Mouse (Mus musculus) cortical plate, adult 2 months (tissue): ENCODE data around the gene Dzank1. TPM values are rescaled to one million over a fixed set of nuclear protein-coding genes. Genes with fewer than 3 reads are reported as not detected.

Source experiments
- H3K27ac ChIP-seq: fragments of 200-500 bp; 2 replicates; pipeline ENCODE4 v1.5.1; 2012; ENCODE audit warnings: low read length, control low read depth, inconsistent platforms; ENCODE audit not compliant: insufficient read depth
- H3K4me1 ChIP-seq: fragments of 200-500 bp; 2 replicates; pipeline ENCODE4 v1.6.1; 2011; ENCODE audit warnings: low read length; ENCODE audit not compliant: control insufficient read depth, insufficient read depth
- H3K4me3 ChIP-seq: fragments of 200-500 bp; 2 replicates; pipeline ENCODE4 v1.5.1; 2011; ENCODE audit warnings: mild to moderate bottlenecking, low read length, control low read depth; ENCODE audit not compliant: insufficient read depth
- CTCF ChIP-seq: fragments of 200-500 bp; IDR thresholded peaks from 2 replicates; pipeline ENCODE4 v1.5.1; 2011; ENCODE audit warnings: mild to moderate bottlenecking, control low read depth, low read length; ENCODE audit not compliant: insufficient read depth; ENCODE audit errors: extremely low read depth
- POLR2A ChIP-seq: fragments of 200-500 bp; IDR thresholded peaks from 2 replicates; pipeline ENCODE4 v1.6.1; 2011; ENCODE audit warnings: mild to moderate bottlenecking, low read length, control low read depth; ENCODE audit not compliant: insufficient read depth; ENCODE audit errors: extremely low read depth
- polyA plus RNA-seq: library from polyadenylated mRNA; depleted of rRNA; stranded (reverse); fragments of >200 nt; gene quantifications from 2 replicates; pipeline ENCODE4 v1.2.3, GENCODE M21; 2012; rRNA removed

Dzank1 gene
- polyA plus RNA-seq, 1 experiment = 79.8 TPM

DNA sequence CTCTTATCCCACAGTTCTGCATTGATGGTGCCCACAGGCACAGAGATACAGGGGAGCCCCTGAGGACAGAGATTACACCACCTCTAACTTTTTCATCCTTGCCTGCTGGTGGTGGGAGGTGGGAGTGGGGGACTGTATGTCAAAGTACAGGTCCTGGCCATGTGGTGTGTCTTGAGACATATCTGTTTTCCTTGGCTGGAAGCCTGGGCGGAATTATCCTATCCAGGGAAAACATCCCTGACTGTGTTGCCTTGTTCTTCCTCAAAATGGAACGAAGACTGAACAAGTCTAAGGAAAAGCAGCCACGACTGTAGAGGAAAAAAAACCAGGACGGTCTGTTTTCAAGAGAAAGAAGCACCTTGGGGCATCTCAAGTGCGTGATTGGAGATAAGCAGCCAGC, 99.4 kb downstream of the Dzank1 start:
- no peak overlapping the region for H3K27ac ChIP-seq
- no peak overlapping the region for H3K4me3 ChIP-seq
- H3K4me1 ChIP-seq = no peaks in the 10 kb centered on the region
- TF ChIP-seq CTCF (no peak), POLR2A (no peak)

DNA sequence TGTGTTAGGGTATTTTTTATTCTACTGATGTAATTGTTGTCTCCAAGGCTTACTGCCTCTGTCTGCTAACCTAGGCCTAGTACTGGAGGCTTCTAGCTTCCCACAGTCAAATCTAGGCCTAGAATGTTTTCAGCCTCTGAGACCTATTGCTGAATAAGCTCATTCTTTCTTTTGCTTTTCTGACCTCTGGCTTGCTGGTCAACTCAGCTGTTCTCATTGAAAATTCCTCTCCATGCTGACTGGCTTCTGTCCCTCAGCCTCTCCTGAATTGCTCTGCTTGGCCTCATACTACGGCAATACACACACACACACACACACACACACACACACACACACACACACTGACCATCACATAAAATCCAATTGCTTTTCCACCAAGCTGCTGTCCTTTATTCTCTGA, 101.5 kb downstream of the Dzank1 start:
- Histone ChIP-seq H3K4me3 (no peak overlapping the region), H3K4me1 (no peaks in the 10 kb centered on the region), H3K27ac (no peak overlapping the region)
- no peak for TF ChIP-seq CTCF
- no peak for TF ChIP-seq POLR2A

DNA sequence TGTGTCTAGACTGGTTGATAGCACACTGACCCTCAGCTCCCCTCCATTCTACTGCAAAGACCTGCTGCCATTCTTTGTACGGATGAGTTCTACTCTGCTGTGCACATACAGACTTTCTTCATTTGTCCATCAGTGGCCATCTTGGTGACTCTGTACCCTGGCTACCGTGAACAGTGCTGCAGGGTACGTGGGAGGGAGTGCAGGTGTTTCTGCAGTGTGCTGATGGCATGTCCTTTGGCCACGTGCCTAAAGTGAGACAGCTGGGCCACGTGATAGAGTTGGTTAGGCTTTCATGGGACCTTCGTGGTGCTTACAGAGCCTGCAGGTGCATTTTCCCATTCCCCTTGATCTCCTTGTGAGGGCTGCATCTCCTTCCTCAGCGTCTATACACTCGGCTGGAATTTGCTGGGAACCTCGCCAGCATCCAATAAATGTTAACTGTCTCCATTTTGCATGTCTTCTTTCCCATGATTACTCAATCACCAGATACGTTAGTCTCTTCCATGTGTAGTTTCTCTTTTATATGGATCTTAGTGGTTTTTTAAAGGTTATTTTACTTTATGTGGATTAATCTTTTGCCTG, 105.0 kb downstream of the Dzank1 start:
- TF ChIP-seq CTCF (no peak), POLR2A (no peak)
- no peak overlapping the region for H3K27ac ChIP-seq
- H3K4me1 ChIP-seq = no peaks in the 10 kb centered on the region
- H3K4me3 ChIP-seq = no peak overlapping the region

Other genes starting within 250 kb of the Dzank1 start
- 15.0 and 16.4 TPM in 2 replicates for gene Ovol2, start 195.3 kb downstream of the Dzank1 start, polyA plus RNA-seq
- gene Kat14, start 158.4 kb downstream of the Dzank1 start, polyA plus RNA-seq = 33.8 and 35.5 TPM in 2 replicates
- gene Pet117, start 158.4 kb downstream of the Dzank1 start, polyA plus RNA-seq = 1.0 TPM in 1 of 2 replicates, not detected in the other
- 17.4 and 18.5 TPM in 2 replicates for gene Polr3f, start 304 bp upstream of the Dzank1 start, polyA plus RNA-seq
- gene Rbbp9, start 23.5 kb upstream of the Dzank1 start, polyA plus RNA-seq = 30.8 and 31.7 TPM in 2 replicates
- 52.6 and 55.4 TPM in 2 replicates for gene Sec23b, start 28.8 kb upstream of the Dzank1 start, polyA plus RNA-seq
- 71.4 and 78.6 TPM in 2 replicates for gene Smim26, start 66.6 kb upstream of the Dzank1 start, polyA plus RNA-seq
- gene Dtd1, start 72.5 kb upstream of the Dzank1 start, polyA plus RNA-seq = 61.9 and 62.0 TPM in 2 replicates